Mouse (Mus musculus): ENCODE measurements around the gene Fut11.

Fut11 gene

DNA sequence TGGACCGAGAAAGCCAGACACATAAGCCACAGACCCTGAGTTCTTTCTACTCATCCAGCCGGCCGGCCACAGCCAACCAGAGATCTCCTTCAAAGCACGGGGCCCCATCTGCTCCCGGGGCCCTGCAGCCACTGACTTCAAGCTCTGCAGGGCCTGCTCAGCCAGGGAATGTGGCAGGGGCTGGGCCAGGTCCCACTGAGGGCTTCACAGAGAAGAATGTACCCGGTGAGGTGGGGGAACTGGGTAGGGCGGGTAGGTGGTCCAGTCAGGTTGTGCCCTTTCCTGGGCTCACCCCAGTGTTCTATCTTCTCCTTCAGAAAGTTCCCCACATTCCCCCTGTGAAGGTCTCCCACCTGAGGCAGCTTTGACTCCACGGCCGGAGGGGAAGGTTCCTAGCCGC is 23.7 kb downstream of the Fut11 start:
- DNase-seq (ENCODE audit: low spot score), result no peak

GRCm38 (mm10) chr14:20719767-20720166 is 25.0 kb downstream of the Fut11 start:
- DNase-seq (ENCODE audit: low spot score), result no peak

DNA sequence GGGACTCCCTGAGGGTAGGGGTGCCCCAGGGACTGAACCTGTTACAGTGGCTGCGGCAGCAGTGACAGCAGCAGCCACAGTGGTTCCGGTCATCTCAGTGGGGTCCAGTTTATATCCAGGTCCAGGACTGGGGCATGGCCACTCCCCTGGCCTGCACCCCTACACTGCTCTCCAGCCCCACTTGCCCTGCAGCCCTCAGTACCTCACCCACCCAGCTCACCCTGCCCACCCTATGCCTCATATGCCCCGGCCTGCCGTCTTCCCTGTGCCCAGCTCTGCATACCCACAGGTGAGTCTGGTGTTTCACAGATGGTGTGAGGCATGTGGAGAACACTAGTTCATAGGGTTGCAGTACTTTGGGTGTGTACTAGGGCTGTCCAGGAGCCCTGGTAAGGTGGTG is 26.6 kb downstream of the Fut11 start:
- DNase-seq (ENCODE audit: low spot score), result no peak

GRCm38 (mm10) chr14:20723006-20723405 is 28.2 kb downstream of the Fut11 start:
- DNase-seq (ENCODE audit: low spot score), result no peak

DNA sequence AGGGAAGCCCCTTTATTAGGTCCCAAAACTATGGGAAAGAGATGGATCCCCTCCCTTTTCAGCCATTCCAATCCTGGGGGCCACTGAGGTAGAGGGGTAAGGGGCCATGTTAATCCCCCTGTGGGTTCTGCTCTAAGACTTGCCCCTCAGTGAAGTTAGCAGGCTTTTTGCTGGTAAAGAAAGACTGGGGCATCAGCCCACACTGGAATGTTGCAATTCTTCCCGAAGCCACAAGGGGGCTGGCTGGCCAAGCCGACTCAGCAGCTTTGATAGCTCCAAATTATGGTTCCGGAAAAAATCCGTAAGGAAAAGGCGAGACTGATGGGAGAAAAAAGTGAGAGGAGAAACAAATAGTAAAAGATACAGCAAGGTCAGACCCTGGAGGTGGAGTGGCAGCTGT is 29.3 kb downstream of the Fut11 start:
- peak; percentile 54 for DNase-seq (ENCODE audit: low spot score)

DNA sequence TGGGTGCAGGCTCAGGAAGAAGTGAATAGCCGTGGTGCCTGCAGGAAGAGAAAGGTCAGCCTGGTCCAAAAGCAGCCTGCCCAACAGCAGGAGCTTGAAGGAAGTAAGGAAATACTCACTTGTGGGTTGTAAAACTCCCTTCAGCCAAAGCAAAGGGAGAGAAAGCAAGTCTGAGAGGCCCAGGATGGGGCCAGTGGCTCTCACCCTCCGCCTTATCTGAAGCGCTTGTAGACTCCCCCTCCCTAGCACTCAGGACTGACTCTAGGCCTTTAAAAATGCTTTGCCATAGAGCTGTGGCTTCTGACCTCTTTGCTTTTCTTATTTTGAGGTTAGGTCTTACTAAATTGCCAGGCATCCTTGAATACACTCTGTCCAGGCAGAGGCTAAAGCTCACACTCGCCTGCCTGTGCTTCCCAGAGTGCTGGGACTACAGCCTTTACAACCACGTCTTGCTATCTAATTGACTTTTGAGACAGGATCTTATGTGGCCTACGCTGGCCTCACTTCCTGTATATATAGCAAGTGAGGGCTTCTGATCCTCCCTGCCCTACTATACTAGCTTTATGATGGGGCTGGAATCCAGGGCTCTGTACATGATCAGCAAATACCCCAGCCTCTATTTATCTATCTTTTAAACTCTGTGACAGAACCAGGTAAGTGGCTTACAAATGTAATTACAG is 31.0 kb downstream of the Fut11 start:
- DNase-seq (ENCODE audit: low spot score), result no peak

GRCm38 (mm10) chr14:20729871-20730270 is 35.1 kb downstream of the Fut11 start:
- DNase-seq (ENCODE audit: low spot score), result no peak

- DNase-seq (ENCODE audit: low spot score), result no peak
Observed at GRCm38 (mm10) chr14:20730853-20731602, 36.3 kb downstream of the Fut11 start.

- DNase-seq (ENCODE audit: low spot score), result peak; percentile 11
Observed at GRCm38 (mm10) chr14:20733041-20733951, 38.5 kb downstream of the Fut11 start.

DNA sequence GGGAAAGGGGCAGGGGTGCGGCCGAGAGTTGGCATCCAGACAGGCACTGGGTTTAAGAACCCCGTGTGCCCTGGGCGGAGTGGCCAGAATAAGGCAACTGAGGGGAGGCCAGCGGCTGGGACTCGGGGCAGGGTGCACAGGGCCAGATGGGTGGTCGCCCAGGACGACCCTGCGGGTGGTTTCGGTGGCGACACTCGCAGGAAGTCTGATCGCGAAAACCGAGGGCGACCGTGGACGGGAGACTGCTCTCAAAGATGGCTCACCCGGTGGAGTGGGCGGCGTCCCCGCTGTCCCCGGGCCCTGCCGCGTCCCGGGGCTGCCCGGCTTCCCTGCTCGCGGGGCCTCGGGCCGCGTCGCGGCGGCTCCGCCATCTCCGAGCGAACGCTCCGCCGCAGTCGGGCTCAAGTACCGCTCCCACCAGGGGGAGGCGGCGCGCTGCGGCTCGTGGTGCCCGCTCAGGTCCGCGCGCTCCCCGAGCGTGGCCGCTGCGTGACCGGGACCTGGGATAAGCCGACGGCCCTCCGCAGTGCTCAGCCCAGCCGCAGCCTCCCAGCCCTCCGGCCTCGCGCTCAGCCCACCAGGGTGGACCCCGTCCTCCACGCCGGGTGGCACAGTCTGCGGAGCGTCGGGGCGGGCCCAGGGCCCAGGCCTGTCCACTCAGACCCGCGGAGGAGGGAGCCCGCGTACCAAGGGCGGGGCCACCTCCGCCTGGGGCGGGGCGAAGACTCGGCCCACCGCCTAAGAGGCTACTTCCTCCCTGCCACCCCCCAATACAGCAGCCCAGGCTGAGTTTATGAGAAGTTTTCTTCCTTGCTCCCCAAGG is 39.4 kb downstream of the Fut11 start, which contains the start of gene Ndst2:
Ndst2 (minus strand) TSS at position 611 of the 823 bp plus-strand sequence.
- peak; percentile 75 for DNase-seq (ENCODE audit: low spot score)

DNA sequence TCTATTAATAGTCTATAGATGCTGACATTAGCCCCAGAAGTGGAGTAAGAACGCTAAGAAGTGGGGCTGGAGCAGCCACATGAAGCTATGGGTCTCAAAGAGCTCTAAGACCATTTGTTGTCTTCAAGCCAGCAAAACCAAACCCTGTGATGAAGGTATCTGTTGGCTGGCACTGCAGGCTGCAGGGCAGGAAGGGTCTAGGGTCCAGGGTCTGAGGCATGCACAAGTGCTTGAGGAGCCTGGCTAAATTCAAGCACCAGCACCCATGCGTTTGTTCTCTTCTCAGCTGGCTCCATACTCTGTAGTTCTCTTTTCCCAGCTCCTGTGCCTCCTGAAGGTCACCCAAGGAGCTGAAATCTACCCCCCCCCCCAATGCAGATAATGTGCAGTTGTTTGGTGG is 40.3 kb downstream of the Fut11 start:
- DNase-seq (ENCODE audit: low spot score), result no peak

DNA sequence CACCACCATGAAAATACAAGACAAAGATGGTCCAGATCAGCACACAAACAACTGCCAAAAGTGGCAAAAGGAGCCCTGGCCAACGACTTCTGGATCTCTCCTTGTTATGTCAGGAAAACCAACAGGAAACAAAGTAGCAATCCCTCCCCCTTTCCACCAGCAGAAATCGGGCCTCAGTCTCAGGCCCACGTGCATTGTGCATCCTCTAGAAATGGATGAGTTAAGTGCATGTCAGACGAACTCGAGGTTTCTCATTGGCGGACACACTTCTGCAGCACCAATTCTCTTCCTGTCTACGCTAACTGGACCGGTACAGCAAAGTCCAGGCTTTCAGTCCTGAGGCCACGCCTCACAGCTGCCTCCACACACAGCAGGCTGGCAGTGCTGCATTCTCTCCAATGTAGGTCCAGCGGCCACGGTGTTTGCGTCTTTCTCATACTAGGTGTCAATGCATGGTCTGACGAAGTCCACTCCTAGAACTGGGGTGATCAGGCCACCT is 41.2 kb downstream of the Fut11 start:
- DNase-seq (ENCODE audit: low spot score), result no peak

- peak; percentile 16 for DNase-seq (ENCODE audit: low spot score)
Observed at GRCm38 (mm10) chr14:20737306-20737705, 42.5 kb downstream of the Fut11 start.

DNA sequence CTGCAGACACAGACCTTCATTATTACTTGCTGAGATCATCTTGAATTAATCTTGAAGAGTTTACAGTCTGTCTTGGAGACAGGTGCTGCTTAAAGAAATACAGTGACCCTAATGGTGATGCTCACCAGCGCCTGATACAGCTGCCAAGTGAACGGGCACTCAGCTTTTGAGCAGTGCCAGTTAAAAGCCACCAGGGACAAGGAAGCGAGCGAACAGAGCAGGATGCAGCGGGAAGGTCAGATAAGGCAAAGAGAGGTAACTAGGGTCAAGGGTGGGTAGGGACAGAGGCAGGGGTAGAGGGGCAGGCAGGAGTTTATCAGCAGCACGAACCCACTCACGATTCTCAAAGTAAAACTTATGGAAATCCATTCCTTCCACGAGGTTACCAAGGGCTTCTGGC is 43.7 kb downstream of the Fut11 start:
- DNase-seq (ENCODE audit: low spot score), result no peak

GRCm38 (mm10) chr14:20741301-20741700 is 46.5 kb downstream of the Fut11 start:
- DNase-seq (ENCODE audit: low spot score), result no peak

DNA sequence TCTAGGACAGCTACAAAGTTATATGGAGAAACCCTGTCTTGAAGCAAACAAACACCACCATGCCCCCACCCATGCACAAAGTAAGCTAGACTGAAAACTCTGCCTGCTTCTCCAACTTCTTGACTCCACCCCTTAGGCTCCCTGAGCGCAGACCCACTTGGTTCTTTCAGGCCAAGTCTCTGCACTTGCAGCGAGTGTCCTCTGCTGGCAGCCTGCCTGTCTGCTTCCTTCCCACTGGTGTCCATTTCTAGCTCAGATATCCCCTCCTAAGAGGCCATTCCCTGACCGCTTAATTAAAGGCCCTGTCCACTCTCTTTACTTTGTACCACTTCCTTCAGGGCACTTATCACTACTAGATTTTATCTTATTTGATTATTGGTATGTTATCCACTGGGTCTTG is 48.8 kb downstream of the Fut11 start:
- DNase-seq (ENCODE audit: low spot score), result no peak

DNA sequence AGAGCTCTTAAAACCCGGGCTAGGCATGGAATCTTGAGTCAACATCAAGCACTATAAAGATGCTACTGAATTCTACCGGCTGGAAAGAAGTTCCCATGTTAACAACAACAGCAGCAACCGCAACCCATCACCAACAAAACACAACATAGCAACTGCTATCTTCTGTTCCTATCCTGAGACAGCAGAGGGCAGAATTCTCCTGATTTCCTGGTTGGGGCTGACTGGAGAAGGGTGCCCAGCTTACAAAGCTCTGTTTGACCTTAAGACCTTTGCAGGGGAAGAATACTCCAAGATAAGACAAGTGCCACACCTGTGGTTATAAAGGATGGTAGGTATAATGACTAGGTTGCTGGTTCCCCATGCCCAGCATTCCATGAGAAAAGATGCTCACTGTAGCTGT is 52.2 kb downstream of the Fut11 start:
- no peak for DNase-seq (ENCODE audit: low spot score)

- DNase-seq (ENCODE audit: low spot score), result no peak
Observed at GRCm38 (mm10) chr14:20748388-20748787, 53.6 kb downstream of the Fut11 start.

DNA sequence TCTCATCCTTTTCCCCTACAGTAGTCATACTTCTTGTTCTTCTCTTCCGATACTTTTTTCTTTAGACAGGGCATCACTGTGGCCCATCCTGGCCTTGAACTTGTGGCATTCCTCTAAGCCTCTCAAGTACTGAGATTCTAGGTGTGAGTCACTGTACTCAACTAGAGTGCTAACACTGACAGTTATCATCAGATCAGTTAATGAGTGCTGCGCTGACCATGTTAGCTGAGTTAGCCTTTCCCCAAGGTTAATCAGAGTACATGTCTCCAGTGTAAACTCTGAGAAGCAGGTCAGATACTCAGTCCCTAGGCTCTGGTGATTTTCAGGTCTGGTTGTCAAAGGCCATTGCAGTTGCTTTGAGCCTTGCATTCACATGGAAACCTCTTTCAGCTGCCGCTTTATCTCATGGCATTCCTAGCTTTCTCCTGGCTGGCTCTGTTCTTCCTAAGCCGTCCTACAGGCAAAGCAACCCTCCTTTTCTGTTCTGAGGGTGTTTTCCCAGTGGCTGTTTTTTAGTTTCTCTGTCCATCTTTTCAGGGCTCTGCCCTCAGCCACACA is 54.8 kb downstream of the Fut11 start:
- DNase-seq (ENCODE audit: low spot score), result no peak

DNA sequence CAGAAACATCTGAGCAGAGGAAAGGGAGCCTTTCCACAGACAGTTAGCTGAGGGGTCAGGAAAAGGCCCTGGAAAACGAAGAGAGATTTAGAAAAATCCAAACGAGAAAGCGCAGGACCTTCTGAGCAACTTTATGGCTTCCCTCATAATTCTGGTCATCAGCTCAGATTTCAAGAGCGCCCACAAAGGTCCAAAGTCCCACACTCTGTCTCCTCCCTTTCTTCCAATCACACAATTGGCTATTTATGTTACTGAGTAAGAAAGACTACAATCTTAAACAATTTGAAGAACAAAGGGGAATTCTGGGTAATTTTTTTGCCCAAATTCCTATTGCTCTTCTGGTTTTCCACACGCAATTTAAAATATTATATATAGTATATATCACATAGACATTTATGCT is 55.7 kb downstream of the Fut11 start:
- DNase-seq (ENCODE audit: low spot score), result no peak
